Mouse (Mus musculus) bone marrow macrophage, adult 2 months (primary cell): ENCODE data around the gene Rad51b. TPM values are rescaled to one million over a fixed set of nuclear protein-coding genes. Genes with fewer than 3 reads are reported as not detected.

Source experiments
- H3K27ac ChIP-seq: 2 replicates; pipeline ENCODE4 v1.5.1; 2012; ENCODE audit warnings: low read depth, low read length; ENCODE audit not compliant: insufficient read depth
- H3K4me1 ChIP-seq: 2 replicates; pipeline ENCODE4 v1.6.1; 2012; ENCODE audit warnings: low read length; ENCODE audit not compliant: control insufficient read depth, insufficient read depth
- H3K4me3 ChIP-seq: 2 replicates; pipeline ENCODE4 v1.5.1; 2012; ENCODE audit warnings: mild to moderate bottlenecking, low read length, moderate library complexity; ENCODE audit not compliant: insufficient read depth
- CTCF ChIP-seq: IDR thresholded peaks from 2 replicates; pipeline ENCODE4 v1.5.1; 2012; ENCODE audit warnings: low read depth, mild to moderate bottlenecking, low read length, moderate library complexity
- POLR2A ChIP-seq: IDR thresholded peaks from 2 replicates; pipeline ENCODE4 v1.6.1; 2012; ENCODE audit warnings: mild to moderate bottlenecking, low read depth, low read length, borderline replicate concordance
- polyA plus RNA-seq: library from polyadenylated mRNA; stranded (reverse); fragments of >200 nt; gene quantifications from 2 replicates; pipeline ENCODE4 v1.2.4, GENCODE M21; 2012; ENCODE audit not compliant: missing spikeins, insufficient read depth, insufficient read length

Gene Rad51b
- polyA plus RNA-seq, 1 experiment: 2.8 TPM

DNA sequence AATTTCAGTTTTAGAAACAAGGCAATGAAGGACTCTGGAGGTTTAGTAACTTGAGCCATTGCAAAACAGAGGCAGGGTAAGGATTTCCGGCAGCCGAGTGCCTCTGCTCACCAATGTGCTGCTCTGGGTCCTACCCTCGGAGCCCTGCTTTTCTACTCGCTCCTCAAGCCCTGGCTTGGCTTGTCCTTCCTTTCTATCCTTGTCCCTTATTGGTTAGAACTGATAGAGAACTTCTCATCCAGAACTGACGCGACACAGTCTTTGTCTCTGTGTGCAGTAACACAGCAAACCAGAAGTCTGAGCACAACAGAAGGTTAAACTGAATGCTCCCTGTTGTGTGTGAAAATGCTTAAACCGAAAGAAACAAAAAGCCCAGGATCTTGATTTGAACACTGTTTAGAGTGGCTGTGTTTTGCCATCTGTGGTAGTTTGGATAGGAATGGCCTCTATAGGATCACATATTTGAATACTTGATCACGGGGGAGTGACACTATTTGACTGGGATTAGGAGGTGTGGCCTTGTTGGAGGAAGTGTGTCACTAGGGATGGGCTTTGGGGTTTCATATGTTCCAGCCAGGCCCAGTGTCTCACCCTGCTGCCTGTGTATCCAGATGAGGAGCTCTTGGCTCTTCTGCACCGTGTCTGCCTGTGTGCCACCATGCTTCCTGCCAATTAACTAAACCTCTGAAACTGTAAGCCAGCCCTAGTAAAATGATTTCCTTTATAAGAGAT, 389.7 kb downstream of the Rad51b start:
- no peak overlapping the region for H3K27ac ChIP-seq
- H3K4me3 ChIP-seq: no peak overlapping the region
- TF ChIP-seq POLR2A (no peak), CTCF (no peak)
- H3K4me1 ChIP-seq: peaks cover 6% of the 10 kb centered on the region

DNA sequence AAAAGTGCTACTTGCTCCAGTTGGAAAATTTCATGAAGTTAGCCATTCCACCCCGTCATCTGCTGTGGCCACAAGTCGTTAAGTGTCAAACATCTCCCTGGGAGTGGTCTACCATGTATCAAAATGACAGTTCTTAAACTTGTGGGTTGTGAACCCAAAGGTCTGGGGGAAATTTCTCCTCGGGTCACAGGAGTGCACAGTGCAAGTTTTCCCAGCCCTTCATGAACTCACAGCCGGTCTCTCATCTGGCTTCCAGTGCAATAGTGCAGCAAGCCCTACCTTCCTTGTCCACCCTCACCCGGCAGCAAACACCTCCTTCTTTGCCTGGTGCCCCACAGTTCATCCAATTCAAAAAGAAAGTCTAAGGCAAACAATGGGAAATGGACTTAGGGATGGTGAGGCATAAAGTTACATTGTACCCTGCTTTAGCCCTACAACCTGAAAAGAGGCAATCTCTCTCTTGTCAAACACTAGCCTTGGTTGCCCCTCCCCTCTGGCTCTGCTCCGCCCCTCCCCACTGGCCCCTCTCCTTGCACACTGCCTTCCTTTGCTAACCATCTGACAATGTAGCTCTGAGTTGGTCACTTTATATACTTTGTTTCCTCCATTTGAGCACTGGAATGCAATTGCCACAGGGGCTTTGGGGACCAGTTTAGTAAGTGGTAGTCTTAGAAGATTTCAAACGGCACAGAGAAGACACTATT, 390.8 kb downstream of the Rad51b start:
- Histone ChIP-seq H3K4me1 (peaks cover 12% of the 10 kb centered on the region), H3K27ac (no peak overlapping the region), H3K4me3 (no peak overlapping the region)
- TF ChIP-seq POLR2A: no peak
- no peak for TF ChIP-seq CTCF

DNA sequence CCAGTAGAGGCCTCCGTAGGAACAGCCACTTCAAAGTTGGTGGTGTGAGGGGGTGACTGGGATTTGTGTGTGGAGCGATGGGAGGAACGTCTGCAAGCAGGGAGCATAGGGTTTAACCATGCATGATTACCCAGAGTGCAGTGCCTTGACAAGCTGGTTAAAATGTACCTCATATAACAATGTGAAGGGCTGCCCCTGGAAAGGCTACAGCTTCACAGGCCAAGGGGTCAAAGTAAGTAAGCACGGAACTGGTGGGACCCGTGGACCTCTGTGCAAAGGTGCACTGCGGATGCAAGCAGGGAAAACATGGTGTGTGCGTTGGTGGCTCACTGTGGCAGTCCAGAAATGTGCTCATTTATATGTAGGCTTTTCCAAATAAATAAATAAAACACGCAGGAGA, 392.2 kb downstream of the Rad51b start:
- no peak for TF ChIP-seq POLR2A
- TF ChIP-seq CTCF: no peak
- no peak overlapping the region for H3K27ac ChIP-seq

DNA sequence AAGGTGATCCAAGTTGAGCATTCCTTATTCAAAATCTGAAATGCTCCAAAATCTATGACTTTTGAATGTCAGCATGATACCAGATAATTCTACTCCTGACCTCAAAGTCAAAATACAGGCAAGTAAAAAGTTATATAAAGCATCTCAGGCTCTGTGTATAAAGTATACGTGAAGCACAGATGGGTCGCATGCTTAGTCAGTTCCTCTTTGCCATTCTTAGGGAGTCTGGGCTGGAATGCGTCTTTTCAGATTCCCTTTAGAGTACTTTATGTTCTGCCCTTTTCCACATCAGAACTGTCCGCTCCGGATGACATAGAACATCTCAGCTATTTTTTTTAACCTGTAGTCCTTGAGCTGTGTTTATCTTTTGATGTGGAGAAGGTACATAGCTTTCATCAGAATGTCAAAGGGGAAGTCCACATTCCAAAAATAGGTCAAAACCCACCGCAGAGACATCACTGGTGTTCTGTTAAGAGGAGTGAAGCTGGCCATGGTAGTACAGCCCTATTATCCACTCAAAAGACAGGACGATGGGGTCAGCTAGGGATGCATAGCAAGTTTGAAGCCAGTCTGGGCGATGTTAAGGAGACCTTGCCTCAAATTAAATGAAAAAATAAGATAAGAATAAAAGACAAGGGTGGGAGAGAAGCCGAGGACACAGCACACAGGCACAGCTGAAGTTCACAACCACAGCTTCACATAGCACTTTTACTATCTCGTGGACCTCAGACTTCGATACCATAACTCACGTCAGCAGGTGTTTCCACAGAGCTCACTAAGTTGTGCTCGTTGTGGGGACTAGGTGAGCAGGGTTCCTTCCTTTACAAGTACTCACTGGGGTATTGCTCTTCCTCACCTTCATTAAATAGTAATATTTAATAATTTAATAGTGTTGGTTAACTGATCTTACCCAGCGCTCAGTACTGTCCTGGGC, 395.1 kb downstream of the Rad51b start:
- Histone ChIP-seq H3K4me3 (no peak overlapping the region), H3K27ac (no peak overlapping the region), H3K4me1 (peaks cover 12% of the 10 kb centered on the region)
- TF ChIP-seq POLR2A (no peak), CTCF (no peak)

More for the DNA sequence above, 392.2 kb downstream of the Rad51b start:
- Histone ChIP-seq H3K4me1 (peaks cover 12% of the 10 kb centered on the region), H3K4me3 (no peak overlapping the region)

DNA sequence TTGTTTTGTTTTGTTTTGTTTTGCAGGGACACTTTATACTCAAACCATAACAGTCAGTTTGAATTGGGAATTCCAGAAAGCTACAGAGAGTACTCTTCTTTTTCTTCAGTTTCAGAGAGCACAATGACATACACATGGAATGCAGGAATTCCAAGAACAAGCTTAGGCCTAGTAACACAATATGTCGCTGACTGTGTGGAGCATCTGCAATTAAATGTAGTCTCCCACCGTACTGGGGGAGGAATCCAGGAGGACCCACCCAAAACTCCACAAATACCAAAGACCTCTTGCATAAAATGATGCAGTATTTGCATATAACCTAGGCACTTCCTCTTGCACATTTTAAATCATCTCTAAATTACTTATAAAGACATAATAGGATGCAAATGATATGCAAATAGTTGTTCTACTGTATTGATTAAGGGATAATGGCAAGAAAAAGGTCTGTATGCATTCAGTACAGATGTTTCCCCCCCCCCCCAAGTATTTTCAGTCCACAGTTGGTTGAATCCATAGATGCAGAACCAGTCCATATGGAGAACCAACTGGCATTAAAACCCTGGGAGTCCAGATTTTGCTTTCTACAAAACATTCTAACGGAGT, 398.9 kb downstream of the Rad51b start:
- H3K4me1 ChIP-seq: peaks cover 12% of the 10 kb centered on the region
- TF ChIP-seq CTCF (no peak), POLR2A (no peak)
- no peak overlapping the region for H3K27ac ChIP-seq
- no peak overlapping the region for H3K4me3 ChIP-seq

DNA sequence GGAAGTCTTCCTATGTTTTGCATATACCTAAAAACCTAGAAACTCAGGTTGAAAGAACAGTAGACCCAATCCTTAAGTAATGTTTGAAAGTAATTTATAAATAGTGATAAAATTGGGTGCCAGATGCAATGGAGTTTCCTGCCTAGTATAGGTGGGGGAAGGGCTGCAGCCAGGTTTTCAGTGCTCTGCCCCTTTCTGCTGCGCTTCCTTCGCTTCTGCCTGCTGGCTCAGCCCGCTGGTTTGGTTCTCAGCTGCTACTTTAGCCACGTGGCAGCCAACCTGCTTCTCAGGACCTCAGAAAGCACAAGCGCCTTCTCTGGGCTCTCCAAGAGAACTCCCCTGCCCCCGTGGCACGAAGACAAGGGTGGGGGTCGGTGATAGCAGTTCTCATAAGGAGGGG, 406.5 kb downstream of the Rad51b start:
- H3K27ac ChIP-seq: no peak overlapping the region
- TF ChIP-seq CTCF: no peak
- TF ChIP-seq POLR2A: no peak
- H3K4me1 ChIP-seq: no peaks in the 10 kb centered on the region
- H3K4me3 ChIP-seq: no peak overlapping the region

DNA sequence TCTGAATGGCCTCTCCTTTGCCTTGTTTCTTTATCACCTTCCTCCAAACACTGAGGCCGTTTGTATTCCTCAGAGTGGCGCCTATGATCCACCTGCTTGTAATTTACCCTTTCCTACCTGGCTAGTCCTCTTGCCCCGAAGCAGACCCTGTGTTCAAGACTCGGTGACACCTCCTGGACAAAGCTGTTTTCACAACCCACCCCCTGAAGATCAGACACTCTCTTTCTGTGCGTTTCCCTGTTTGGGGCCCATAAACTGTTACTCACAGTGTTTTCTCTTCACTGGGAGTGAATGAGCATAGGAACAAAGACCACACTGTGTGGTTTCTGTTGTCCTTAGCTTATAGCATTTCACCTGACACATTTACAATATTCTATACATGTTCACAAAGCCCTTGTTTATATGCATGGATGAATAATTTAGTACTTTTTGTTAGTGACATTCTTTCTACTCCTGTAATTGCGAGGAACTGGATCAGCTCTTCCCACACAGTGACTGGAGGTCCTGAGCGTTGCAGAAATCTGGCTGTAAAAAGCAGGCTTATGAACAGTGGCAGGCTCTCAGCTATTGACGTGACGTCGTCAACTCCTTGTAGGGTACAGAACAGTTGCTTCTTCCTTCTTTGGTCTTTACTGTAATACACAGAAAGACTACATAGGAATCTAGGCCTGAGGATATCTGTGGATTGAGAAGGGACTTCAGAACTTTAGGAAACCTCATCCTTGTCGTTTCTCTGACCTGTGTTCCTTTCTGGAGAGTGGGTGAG, 408.6 kb downstream of the Rad51b start:
- no peak overlapping the region for H3K4me3 ChIP-seq
- H3K4me1 ChIP-seq: peaks cover under 1% of the 10 kb centered on the region; the same call in 1 of the 2 replicates
- TF ChIP-seq POLR2A (no peak), CTCF (no peak)
- no peak overlapping the region for H3K27ac ChIP-seq

DNA sequence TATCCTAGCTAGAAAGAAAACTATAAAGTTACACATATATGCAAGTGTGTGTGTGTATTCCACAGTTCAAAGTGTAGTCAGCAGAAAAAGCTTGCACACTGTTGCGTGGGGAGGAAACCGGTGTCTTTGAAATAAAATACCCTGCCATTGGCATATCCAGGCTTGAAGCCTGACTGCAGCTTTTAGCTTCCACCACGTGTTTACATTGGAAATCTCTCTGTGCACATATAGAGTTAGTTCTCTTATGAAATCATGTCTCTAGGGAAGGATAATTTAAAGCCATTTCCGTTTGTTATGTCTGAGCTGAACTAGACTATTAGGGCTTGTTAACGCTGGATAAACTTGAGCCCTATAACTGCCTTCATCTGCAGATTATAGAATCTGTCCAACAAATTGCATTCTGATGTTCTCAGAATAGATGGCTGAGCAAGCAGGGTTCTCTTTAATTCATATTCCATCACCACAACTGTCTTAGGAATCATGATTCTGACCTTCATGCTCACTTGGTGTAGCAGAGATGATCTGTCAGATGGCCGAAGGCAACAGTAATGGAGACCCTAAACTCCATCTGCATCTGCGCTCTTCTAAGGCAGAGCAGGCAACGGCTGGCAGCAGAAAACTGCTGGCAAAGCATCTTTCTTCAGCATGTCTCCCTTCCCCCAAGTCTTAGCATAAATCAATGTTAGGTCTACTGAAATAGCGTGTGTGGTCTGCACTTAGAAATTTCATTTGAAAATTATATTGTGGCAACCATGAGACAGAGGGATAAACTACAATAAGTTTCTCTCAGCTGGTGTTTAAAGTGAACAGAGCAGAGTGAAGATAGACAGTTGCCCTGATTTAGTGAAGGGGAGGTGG, 410.7 kb downstream of the Rad51b start:
- Histone ChIP-seq H3K4me3 (no peak overlapping the region), H3K27ac (no peak overlapping the region), H3K4me1 (peaks cover 4% of the 10 kb centered on the region; the same call in 1 of the 2 replicates)
- TF ChIP-seq CTCF: no peak
- TF ChIP-seq POLR2A: no peak
